Mouse (Mus musculus): Measurements from ENCODE around the gene Tmem88.
A peak's percentile ranks its signal among the peaks of the same experiment; 100 is the strongest.

The Tmem88 gene

DNA sequence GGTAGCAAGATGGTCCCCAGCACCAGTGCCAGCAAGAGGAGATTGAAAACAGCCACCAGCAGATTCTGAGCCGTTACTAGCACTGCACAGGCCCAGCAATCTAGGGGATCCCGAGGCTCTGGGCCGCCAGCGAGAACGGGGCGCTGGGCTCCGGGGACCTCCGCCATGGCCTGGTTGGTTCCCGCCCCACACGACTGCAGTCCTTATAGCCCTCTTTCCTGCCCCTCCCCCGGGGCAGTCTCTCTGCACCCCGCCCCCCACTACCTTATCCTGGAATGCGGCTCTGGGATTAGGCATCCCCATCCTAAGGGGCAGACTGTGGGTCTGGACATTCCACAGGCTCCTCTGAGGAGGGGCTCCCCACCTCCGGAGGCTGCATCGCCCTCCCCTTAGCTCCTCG lies at the start of gene Tmem88:
Gene Tmem88, minus strand, starts transcription at position 176 of the 400 bp plus-strand sequence.
- no peak for DNase-seq (ENCODE audit: low spot score)

DNA sequence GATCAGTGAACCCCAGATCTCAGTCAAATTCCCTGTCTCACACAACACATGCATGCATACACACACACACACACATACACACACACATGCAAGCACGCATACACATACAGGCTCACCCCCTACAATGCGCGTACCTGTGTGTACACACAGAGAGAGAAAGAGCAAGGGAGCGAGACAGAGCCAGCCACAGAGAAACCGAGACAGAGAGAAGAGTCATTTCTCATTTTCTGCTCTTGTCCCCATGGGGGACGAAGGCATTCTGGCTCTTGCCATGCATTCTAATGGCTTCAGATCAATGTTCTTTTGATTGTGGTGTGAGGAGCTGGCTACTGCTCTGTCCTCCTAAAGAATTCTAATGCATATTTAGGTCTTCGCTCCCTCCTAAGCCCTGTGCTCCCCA lies 49.3 kb upstream of the Tmem88 start:
- DNase-seq (ENCODE audit: low spot score), result no peak

DNA sequence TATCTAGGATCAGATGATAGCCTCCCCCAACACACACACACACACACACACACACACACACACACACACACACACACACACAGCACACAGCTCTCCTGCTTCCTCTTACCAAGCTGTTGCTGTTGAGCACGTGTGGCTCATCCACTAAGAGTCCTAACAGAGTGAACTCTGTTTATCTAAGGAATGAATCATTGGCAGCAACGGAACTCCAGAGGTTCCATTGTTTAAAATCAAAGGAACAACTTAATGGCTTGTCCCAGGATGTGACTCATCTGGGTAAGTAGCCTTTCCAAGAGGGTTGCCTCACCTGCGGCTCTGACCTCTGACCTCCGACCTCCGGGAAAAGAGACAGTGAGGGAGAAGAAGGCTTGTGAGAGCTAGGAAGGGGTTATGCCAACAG lies 45.3 kb upstream of the Tmem88 start:
- peak; percentile 60 for DNase-seq (ENCODE audit: low spot score)

DNA sequence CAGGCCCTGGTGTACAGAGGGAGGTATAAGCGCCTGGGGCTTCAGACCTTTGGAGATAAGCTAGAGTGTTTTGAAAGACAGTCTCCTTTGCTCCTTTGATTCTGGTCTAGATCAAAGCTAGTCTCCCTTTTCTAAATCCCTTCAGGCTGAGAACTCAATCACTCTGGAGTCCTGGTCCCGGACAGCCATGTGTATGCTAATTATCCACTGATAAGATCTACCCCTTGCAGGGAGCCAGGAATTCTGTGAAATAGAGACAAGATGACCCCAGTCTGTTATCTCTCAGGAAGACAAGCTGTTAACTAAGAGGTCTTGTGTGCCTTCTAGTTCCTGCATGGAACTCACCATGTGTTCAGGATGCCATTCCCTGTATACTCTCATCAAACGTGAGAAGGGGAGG lies 39.3 kb upstream of the Tmem88 start:
- peak; percentile 52 for DNase-seq (ENCODE audit: low spot score)

DNA sequence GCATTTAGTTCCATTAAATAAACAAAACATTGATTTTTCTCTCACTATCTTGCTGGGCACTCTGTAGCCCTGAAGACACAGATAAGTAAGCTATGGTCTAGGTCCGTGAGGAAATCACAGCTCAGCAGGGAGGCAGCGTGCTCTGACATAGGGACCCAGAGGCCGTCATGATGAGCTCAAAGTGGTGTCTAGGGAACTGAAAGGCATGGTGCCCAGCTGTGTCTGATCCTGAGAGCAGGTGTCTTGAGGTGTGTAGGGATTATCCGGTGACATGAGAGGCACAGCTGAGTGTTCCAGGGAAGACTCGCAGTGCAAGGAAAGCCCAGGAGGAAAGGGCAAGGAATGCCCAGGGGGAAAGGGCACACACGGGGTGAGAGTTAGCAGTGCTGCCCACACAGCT lies 35.2 kb upstream of the Tmem88 start:
- no peak for DNase-seq (ENCODE audit: low spot score)

DNA sequence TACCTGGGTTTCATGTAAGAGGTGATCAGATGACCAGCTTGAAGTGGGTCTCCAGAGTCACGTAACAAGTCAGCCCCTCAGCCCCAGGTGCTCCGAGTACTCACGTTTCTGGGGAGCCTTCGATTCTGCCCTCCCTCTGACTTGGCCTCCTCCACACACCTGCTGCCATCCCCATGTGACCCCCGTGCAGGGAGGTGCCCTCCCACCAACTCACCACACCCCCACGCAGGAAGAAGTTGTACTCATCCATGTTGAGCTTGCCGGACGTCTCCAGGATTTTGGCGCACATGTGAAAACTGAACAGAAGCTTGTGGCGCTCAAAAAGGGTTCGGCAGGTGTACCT lies 34.6 kb upstream of the Tmem88 start:
- DNase-seq (ENCODE audit: low spot score), result no peak

DNA sequence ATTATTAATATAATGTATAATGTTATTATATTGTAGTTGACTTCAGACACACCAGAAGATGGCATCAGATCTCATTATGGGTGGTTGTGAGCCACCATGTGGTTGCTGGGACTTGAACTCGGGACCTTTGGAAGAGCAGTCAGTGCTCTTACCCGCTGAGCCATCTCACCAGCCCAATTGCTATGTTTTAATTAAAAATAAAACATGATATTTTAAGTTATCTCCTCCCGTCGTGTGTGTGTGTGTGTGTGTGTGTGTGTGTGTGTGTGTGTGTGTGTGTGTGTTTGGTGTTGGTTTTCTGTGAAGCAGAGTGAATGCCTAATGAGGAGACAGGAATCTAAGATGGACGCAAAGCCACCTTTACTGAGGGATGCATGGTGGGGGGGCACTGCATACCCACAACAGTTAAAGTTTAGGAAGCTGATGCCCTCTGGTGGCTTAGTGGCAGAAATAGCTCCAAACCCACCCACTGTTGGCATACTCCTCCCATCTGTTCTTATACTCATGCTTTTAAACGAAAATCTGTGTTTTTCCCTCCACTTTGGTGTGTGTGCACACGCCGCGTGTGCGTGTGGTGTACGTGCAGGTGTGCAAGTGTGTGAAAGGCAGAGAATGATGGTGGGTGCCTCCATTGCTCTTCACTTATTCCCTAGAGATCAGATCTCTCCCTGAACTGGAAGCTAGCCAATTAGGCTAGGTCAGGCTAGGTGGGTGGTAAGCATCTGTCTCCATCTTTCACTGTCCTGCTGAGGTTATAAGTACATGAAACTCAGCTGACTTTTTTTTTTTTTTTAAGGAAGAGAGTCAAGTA lies 34.0 kb upstream of the Tmem88 start:
- peak; percentile 72 for DNase-seq (ENCODE audit: low spot score)

DNA sequence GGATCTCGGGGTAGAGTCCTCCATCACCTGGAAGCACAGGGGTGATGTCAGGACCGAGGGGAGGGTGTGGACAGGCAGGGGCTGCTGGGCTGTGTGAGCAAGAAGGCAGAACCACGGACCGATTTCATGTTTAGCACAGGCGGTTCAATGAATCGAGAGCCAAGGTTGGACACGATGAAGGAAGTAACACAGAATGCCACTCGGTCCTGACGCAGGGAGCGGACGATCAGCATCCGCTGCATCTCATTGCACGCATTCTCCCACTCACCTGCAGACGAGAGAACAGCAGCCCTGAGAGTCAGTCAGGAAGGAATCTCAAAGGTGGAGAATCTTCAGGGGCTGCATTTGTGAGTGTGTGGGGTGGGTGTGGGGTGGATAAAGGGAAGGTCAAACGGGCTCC lies 32.6 kb upstream of the Tmem88 start:
- DNase-seq (ENCODE audit: low spot score), result no peak

DNA sequence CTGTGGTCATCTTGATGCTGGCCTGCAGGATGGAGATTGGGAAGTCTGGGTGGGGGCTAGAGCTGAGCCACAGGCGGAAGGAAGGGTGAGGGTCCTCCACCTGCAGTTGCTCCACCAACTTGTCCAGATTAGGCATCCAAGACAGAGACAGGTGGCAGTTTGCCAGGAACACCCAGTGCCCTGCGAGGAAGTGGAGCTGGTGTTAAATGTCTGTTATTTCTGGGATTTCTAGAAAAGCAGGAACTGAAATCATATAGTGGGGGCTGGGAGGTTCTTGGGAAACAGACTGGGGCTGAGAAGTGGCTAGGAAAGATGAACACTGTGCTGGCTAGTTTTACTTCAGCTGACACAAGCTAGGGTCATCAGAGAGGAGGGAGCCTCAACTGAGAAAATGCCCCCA lies 31.3 kb upstream of the Tmem88 start:
- peak; percentile 10 for DNase-seq (ENCODE audit: low spot score)

DNA sequence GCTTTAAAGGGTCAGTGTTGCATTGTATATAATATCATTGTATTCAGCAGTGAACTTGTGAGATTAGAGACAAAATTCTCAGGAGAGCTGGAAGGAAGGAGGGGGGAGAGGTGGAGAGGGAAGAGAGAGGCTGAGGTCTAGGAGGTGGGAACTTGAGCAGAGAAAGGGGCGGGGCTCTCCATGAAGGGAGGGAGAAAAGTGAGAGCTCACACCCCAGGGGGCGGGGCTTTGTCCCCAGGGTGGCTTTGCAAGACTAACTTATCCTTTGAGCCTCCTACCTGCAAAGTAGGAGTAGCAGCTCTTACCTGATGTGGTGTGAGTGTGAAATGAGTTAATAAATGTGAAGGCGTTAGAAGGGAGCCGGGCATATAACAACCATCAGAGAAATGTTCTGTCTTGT lies 30.7 kb upstream of the Tmem88 start:
- DNase-seq (ENCODE audit: low spot score), result no peak

DNA sequence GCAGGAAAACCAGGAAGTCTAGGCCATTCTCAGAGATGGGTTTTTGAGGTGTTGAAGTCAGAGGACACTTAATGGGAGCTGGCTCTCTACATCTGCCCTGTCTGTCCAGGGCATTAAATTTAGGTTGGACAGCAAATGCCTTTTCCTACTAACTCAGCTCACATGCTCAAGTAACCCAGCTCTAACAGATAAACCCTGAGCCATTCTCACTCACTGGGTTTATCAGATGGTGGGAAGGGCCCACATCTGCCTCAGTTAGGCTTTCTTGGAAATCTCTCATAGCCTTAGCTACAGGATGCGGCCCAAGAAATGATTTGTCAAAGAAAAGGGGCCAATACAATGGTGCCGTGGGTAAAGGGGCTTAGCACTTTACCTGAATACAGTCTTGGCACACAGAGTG lies 28.2 kb upstream of the Tmem88 start:
- no peak for DNase-seq (ENCODE audit: low spot score)

DNA sequence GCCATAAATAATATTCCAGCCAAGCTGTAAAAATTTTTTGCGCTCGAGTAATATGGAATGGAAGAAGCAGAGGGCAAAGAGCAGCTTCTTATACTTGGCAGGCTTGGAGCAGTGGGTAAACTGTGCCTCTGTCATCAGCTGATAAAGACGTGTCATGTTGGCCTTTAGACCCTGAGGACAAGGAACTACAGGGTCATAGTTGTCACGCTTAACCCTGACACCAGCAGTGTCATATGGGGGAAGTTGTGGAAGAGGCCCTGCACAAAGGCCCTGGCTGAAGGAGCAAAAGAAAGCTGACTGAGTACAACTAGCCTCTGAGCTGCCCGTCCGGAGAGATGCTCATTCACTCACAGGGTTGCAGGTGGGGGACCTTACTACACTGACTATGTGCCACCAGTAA lies 25.9 kb upstream of the Tmem88 start:
- no peak for DNase-seq (ENCODE audit: low spot score)

DNA sequence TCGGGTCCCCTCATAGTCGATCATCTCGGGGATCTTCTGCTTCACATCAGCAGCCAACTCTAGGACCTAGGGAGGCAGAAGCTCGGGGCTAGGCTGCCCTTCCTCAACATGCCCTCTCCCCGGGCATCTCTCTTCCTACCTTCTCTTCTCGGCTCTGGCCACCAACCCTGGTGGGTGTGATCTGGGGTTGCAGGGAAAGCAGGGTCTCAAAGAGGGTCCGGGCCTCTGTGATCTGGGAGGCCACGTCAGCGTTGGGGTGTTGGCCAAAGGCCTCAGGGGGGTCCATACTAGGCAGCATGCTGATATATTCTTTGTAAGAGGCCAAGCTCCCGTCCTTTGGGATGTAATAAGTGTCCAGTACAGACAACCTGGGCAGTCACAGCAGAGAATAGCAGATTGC lies 24.8 kb upstream of the Tmem88 start:
- DNase-seq (ENCODE audit: low spot score), result no peak

DNA sequence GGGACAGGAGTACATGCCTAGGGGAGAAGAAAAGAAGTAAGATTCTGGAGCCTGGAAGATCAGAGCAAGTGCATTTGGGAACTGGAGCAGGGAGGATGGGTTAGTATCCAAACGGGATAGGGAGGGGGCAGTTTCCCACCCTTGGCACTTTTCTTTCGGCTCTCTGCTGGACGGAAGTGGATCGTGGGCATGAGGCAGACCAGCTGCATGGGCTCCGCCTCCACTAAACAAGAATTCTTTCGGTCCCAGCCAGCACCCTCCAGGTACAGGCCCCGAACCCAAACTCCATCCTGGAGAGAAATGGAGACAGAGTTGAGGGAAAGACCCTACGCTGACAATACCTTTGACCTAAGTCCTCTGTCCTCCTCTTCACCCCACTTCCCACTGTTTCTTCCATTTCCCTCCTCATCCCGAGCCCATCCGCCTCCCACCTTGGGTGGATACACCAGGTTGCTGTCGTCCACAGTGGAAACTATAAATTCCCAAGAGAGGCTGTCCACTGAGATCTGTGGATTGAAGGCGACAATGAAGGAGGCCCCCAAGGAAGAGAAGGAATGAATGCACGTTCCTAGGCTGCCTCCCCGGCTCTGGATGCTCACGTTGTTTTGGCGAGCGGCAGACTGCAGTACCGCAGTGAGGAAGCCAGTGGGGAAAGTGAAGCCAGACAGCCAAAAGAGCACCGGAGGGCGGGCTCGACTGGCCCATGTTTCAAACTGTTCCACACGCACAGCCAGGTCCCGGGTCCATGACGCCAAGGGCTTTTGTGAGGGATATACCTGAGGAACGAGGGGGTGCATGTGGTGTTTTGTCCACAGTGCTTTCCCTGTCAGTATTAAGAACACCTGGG lies 23.3 kb upstream of the Tmem88 start:
- no peak for DNase-seq (ENCODE audit: low spot score)

DNA sequence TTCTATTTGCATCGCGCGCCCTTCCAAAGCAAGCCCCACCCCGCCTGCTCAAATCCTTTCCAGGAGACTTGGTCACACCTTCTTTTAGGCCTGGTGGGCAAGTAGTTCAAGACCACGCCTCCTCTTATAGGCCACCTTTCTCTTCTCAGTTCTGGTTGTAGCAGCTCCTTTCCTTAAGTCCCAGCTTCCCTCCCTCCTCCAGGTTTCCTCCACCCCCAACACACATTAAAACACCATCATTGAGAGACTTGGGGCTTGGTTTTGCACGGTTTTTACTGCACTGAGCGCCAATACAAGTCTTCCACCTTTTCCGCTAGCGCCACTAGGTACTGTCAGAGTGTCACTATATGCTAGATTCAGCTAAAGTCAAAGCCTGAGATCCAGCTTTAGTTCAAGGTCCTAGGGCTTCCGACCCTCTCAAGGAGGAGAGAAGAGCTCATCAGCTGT lies 22.5 kb upstream of the Tmem88 start:
- no peak for DNase-seq (ENCODE audit: low spot score)

DNA sequence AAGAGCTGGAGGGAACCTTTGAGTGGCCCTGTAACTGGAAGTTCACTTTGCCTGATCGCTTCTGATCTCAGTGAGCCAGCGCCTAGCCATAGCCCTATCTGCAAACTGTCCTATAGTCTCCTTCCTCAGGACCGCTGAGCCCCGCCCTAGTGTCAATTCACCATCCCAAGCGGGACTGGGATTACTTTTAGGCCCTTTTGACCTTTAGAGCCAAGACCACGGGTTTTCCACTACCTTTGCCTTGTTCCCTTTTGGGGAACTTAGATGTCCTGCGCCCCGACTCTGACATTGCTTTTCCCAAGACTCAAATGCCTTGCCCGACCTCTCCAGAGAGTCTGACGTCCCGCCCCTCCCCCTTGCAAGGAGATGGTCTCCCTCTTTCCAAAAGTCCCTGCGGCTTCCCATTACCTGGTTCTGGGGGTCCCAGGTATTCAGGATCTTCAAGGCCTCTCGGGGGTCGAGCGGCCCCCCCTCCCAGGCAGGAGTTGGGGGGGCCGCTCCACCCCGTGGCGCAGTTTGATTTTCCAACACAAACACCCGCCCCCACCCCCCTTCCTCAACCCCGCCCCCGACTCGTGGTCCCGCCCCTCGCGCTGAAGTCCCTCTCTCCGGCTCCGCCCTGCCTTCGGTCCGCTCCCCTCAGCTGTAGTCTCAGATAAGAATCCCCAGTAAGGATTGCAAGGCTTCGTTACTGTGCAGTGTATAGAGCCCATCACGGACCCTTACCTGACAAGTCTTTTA lies 21.9 kb upstream of the Tmem88 start:
- DNase-seq (ENCODE audit: low spot score), result peak; percentile 65

DNA sequence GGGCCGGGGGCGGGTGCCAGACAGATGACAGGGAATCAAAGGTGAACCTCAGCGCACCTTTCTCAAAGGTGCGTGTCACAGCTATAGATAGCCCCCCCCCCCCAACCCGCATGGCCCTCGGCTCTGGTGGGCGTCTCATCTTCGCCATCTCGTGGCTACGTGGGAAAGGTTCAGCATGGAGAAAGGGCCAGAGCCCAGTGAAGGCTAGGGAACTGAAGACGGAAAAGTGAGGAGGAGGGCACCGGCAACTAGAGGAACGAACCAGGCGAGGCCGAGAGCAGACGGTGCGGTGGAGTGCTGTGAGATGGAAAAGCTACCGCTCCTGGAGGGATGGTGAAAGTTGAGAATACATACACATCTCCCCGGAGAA lies 21.4 kb upstream of the Tmem88 start:
- peak; percentile 71 for DNase-seq (ENCODE audit: low spot score)

DNA sequence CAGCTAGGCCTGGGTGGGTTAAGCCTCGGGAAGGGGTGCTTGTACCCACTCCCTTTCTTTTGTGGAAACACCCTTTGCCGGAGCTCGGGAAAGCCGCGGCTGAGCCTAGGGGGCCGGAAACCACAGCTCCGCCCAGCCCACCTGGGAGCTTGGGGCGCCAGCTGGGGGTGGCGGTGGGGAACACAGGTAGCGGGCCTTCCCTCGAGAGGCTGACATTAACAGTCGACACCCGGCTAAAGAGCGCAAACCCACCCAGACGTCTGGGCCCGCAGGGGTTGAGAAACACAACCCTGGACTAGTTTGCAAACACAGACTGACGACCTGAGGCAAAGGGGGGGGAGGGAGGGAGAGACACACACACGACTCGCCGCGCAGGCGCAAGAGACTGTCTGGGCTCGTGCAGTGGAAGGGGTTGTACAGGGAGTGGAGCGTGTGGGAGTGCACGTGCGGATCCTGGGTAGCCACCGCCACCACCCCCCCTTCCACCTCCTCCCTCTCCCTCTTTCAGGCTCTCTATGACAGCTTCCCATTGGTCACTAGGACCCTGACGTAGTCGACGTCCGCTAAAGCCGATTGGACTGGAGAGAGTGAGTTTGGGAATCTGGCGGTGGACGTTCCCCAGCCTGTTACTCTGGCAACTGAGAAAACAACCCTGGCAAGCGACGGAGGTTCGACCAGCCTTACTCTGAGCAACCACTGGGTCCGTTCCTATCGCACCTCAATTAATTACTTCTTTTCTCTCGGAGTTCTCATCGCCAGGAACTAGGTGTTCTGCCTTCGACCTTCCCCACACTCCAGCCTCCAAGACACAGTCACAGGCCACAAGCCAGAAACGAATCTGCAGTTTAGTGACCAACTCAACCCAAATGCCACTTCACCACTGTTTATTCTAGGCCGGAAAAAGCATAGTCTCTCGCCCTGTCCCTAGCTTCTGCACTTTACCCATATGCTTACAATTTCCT lies 20.7 kb upstream of the Tmem88 start:
- DNase-seq (ENCODE audit: low spot score), result peak; percentile 96

DNA sequence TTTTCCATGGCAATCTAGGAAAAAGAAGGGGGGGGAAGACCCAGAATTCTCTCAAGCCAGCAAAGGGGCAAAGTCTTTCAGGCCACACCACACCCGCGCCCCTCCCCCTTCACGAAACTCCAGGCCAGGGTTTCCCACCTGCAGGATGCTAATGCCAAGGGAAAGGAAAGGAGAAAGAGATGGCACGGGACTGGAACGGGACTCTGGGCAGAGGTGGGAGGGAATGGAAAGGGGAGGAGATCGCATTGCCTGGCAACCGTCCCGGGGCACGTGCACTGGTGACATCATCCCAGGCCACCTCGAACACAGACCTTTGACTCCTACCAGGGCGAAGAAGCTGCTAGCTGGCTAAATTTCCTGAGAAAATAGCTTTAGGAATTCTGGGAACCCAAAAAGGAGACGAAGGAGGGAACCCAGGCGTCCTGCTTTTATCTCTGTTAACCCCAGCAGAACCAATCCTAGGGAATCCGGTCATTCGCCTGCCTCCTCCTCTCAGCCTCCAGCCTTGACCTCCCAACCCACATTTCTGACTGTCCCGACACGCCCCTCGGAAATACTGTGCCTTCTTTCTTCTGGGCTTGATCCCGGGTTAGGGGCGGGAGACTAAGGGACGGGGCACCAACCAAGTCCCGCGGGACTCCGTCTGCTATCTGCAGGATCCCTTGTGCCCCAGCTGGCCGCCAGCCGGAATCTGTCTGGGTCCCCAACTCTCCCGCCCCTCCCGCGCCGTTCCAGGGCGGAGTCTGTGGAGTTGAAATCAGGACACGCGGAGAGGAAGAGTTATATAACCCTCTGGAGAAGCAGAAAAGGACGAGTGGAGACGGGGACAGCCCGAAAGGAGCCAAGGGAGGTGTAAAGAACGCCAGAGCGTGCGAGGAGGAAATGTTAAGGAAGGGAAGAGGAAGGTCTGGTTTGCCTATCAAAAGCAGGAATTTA lies 19.7 kb upstream of the Tmem88 start:
- peak; percentile 96 for DNase-seq (ENCODE audit: low spot score)

DNA sequence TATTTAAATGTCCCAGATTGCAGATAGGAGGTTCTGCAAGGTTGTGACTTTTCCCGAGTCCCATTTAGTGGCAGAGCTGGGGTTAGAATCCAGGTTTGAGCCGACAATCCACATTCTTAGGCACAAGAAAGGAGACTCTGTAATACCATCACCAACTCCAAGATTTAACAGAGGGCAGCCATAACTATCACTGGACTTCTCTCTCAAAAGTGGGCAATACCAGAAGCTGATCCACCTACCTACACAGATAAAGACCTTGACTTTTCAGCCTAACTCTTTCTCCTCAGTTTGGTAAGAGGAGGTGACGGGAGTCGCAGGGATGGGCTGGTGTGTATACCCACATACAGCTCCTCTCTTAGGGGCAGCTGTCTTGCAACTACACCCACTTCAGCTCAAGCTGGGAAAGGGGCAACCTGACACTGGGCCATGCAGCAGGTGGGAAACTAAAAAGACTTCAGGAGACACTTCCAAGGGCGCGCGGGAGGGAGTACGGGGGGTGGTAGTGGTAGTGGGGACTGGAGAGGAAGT lies 19.0 kb upstream of the Tmem88 start:
- peak; percentile 19 for DNase-seq (ENCODE audit: low spot score)

All from MN1 (cell line).